Mouse (Mus musculus): ENCODE measurements around the gene Ugp2. TPM values are rescaled to one million over a fixed set of nuclear protein-coding genes. Genes with fewer than 3 reads are reported as not detected.

Gene Ugp2
- 10 to 100 TPM; 42.3 to 43.3 TPM for total RNA-seq (2023)

DNA sequence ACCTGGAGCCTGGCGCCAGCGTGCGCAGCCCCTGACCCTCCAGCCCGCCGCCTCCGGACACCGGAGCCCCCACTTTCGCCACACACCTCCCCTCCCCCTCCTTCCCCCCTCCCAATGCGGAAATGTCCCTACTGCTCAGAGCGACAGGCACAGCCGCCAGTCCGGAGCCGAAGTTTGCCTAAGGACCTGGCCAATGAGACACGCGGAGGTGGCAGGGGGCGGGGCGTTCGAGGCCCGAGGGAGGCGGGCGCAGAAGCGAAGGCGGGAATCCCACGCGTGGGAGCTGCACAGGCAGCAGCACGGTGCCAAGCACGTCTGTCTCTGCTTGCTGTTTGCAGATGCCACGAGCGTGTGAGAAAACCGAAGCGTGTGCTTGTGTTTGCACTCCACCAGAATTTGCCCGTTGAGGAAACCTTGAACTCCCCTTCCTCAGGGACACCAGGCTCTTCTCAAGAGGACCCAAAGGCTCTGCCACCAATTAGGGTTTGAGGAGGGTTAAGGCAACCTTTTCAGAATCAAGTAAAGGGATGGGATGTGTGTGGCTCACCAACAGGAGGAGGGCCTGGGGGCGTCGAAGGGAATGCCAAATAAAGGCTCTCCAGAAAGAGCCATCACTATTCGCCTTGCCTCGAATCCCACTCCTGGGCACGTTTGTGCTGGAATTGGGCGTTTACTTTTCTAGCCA is at the start of gene Ugp2:
TSS of gene Ugp2 (minus strand) at position 80 of the 685 bp plus-strand sequence.

Other genes with a start within 250 kb of the Ugp2 start
- gene Vps54, start 131.9 kb downstream of the Ugp2 start, total RNA-seq (2023), result 10 to 100 TPM; 67.9 to 78.6 TPM
- 1 to 10 TPM; 1.8 to 3.6 TPM for gene Wdpcp, start 201.0 kb upstream of the Ugp2 start, total RNA-seq (2023)
- gene Mdh1, start 201.2 kb upstream of the Ugp2 start, total RNA-seq (2023), result 100 to 1,000 TPM; 138 to 140 TPM